Mouse (Mus musculus): Measurements from ENCODE around the gene Scgb1a1. TPM values are rescaled to one million over a fixed set of nuclear protein-coding genes. Genes with fewer than 3 reads are reported as not detected.

Scgb1a1 gene
- polyA plus RNA-seq, 1 experiment from 2014 or later = 12.6 TPM

DNA sequence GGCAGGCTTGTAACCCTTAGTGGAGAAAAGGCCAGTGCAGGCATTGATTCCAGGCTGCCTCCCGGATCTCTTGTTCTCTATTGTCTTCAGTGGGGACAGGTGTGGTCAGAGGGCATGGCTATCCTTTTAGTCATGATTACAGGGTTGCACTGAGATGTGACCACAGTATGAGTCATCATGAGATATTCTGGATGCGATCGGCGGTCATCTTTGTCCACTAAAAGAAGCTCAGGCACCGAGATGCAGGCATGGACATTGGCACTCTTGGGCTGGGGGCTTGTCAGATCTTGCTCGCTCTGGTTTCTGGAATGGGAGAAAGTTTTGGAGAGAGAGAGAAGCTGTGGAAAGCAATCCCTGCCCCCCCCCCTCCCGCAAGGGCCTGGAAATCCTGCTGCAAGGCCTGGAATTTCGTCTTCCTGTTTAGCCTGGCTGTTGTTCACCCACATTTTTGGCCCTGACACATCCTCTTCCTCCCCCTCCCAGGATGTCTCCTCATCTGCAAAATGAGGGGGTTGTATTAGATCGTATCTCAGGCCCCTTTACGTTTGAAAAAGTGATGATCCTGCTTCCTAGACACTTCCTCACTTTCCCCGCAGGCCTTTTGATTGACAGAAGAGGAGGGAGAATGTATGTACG lies 13.9 kb downstream of the Scgb1a1 start:
- 46% methylated on average over 12 of the region's 12 CpGs for WGBS
- H3K27ac ChIP-seq (replicated peaks) = peak overlapping the region; percentile 70
- H3K36me3 ChIP-seq (ENCODE audit: control insufficient read depth, insufficient read depth, low read length) = no peaks in the 10 kb centered on the region
- H3K4me2 ChIP-seq (replicated peaks; ENCODE audit: low read depth) = no peak overlapping the region
- H3K27me3 ChIP-seq (ENCODE audit: control insufficient read depth, insufficient read depth, low read length) = no peaks in the 10 kb centered on the region
- TF ChIP-seq EP300 (optimal IDR thresholded peaks at IDR 0.05) (no peak), CTCF (IDR thresholded peaks at IDR 0.05; ENCODE audit: low read depth) (no peak)
- no peaks in the 10 kb centered on the region for H3K9me3 ChIP-seq (ENCODE audit: control insufficient read depth, low read length)
- peaks cover 24% of the 10 kb centered on the region for H3K4me1 ChIP-seq (replicated peaks; ENCODE audit: control insufficient read depth, insufficient read depth)
- H3K9ac ChIP-seq (ENCODE audit: low read length) = no peak overlapping the region; the same call in 1 of the 2 replicates
- ATAC-seq (ENCODE audit: low FRiP score, low TSS enrichment) (peak; percentile 40; the same call in 1 of the 2 replicates), DNase-seq (ENCODE audit: low spot score) (no peak)
- no peak overlapping the region for H3K4me3 ChIP-seq (ENCODE audit: low read depth, low read length)

DNA sequence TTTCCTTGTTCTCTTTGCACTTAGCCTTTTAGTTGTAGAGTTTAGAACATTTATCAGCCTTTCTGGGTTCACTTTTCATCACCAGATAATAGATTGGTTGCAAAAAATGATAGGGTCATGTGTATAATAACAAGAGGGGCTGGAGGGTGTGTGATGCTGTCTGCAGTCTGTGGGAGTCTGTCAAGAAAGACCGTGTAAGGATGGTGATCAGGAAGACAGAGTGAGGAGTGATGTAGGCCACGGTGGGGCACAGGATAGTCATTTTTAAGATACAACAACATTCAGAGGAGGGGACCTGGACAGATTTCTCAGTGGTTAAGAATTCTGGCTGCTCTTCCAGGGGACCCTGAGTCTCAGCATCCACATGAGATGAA lies 15.6 kb downstream of the Scgb1a1 start:
- WGBS = 54% methylated on average over 2 of the region's 2 CpGs
- DNase-seq (ENCODE audit: low spot score) (no peak), ATAC-seq (ENCODE audit: low FRiP score, low TSS enrichment) (no peak)
- Histone ChIP-seq H3K9me3 (ENCODE audit: control insufficient read depth, low read length) (no peaks in the 10 kb centered on the region), H3K4me3 (ENCODE audit: low read depth, low read length) (no peak overlapping the region), H3K4me1 (replicated peaks; ENCODE audit: control insufficient read depth, insufficient read depth) (peaks cover 24% of the 10 kb centered on the region), H3K36me3 (ENCODE audit: control insufficient read depth, insufficient read depth, low read length) (no peaks in the 10 kb centered on the region), H3K4me2 (replicated peaks; ENCODE audit: low read depth) (no peak overlapping the region), H3K27ac (replicated peaks) (peak overlapping the region; percentile 86), H3K9ac (ENCODE audit: low read length) (no peak overlapping the region), H3K27me3 (ENCODE audit: control insufficient read depth, insufficient read depth, low read length) (no peaks in the 10 kb centered on the region)
- TF ChIP-seq CTCF (IDR thresholded peaks at IDR 0.05; ENCODE audit: low read depth) = no peak

DNA sequence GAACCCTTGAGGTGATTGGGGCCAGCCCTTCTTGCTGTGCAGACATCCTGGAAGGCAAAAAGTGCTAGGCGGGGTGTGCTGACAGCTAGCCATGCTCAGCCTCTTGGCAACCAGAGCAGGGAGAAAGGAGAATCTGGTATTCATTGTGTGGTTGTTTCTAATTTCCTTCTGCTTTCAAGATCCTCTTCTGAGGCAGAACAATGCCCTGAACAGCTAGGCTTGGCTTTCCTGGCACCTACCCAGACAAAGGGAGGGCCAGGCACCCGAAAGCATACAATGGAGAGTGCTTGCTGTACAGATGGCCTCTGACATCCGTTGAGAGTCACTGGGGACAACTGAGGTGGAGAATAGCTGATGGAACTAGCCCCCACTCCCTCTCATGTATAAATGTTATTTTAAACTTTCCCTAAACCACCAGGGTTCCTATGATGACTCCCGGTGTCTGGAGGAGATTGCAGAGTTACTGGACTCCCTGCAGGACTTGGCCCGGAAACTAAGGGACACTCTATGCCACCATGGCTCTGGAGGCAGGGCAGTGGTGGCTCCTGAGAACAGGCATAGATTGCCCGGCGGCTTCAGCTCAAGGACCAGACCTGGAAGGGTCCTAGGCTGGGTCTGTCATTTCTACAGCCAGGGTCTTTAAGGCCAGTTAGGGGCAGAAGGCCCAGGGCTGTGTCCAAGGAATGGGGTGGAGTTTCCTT lies 16.2 kb downstream of the Scgb1a1 start:
- Histone ChIP-seq H3K27ac (replicated peaks) (peak overlapping the region; percentile 86), H3K4me2 (replicated peaks; ENCODE audit: low read depth) (no peak overlapping the region; the same call in 1 of the 2 replicates), H3K27me3 (ENCODE audit: control insufficient read depth, insufficient read depth, low read length) (no peaks in the 10 kb centered on the region), H3K9ac (ENCODE audit: low read length) (0 out of 2 replicates have a peak overlapping the region, but pooled peaks have one; percentile 18), H3K36me3 (ENCODE audit: control insufficient read depth, insufficient read depth, low read length) (no peaks in the 10 kb centered on the region), H3K4me3 (ENCODE audit: low read depth, low read length) (no peak overlapping the region), H3K4me1 (replicated peaks; ENCODE audit: control insufficient read depth, insufficient read depth) (peaks cover 24% of the 10 kb centered on the region), H3K9me3 (ENCODE audit: control insufficient read depth, low read length) (no peaks in the 10 kb centered on the region)
- DNase-seq (ENCODE audit: low spot score) (peak; percentile 63), ATAC-seq (ENCODE audit: low FRiP score, low TSS enrichment) (peak; percentile 53; the same call in 1 of the 2 replicates)
- TF ChIP-seq CTCF (IDR thresholded peaks at IDR 0.05; ENCODE audit: low read depth) (no peak), EP300 (optimal IDR thresholded peaks at IDR 0.05) (no peak)
- 44% methylated on average over 7 of the region's 7 CpGs for WGBS

DNA sequence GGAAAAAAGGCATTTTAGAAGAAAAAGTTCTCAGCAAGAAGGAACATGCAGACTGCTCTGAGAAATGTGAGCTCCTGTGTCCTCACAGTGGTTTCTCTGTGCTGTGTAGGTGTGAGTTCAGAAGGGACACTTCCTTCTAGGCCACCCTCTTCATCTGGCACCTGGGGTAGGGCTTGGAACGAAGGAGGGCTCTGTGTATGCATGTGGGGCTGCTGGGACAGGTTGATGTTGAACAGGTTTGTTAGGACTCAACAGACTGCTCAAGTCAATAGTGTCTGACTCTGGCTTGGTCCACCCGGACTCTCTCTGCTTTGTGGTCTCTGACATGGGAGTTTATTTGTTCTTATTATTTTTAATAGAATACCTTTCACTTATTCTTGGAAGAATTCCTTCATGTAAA lies 17.4 kb downstream of the Scgb1a1 start:
- 31% methylated on average over 2 of the region's 2 CpGs for WGBS
- no peak overlapping the region for H3K4me2 ChIP-seq (replicated peaks; ENCODE audit: low read depth)

DNA sequence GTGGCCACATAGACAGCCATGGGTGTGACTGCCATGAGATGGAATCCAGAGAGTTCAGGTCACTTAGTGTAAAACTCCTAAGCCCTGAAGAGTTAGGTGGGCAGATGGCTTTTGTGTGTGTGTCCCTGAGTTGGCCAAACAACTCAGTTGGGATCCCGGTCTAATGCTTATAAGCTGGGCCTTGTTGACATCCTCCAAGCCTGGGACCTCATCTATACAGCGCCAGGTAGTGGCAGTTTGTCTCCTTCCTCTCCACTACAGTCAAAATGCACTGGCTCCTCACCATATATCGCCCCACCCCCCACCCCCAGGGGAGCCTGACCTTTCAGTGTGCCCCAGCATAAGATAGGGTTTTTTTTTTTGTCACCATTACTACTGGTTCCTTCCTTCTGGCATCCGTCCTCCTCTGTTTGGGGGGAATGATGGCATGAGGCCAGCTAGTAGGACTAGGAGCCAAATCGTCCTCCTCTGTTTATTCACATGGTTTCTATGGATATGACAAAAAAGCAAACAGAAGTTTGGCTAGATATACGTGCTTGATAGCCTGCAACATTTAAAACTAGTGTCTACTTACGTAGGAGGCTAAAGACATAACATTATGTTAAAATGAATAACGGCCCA lies 18.0 kb downstream of the Scgb1a1 start:
- no peaks in the 10 kb centered on the region for H3K36me3 ChIP-seq (ENCODE audit: control insufficient read depth, insufficient read depth, low read length)
- peak overlapping the region; percentile 86 for H3K27ac ChIP-seq (replicated peaks)
- H3K4me2 ChIP-seq (replicated peaks; ENCODE audit: low read depth) = no peak overlapping the region
- H3K4me1 ChIP-seq (replicated peaks; ENCODE audit: control insufficient read depth, insufficient read depth) = peaks cover 24% of the 10 kb centered on the region
- H3K4me3 ChIP-seq (ENCODE audit: low read depth, low read length) = no peak overlapping the region
- ATAC-seq (ENCODE audit: low FRiP score, low TSS enrichment) (no peak), DNase-seq (ENCODE audit: low spot score) (peak; percentile 30)
- TF ChIP-seq CTCF (IDR thresholded peaks at IDR 0.05; ENCODE audit: low read depth) (no peak), EP300 (optimal IDR thresholded peaks at IDR 0.05) (no peak)
- H3K9me3 ChIP-seq (ENCODE audit: control insufficient read depth, low read length) = no peaks in the 10 kb centered on the region
- H3K9ac ChIP-seq (ENCODE audit: low read length) = no peak overlapping the region
- 23% methylated on average over 8 of the region's 8 CpGs for WGBS
- no peaks in the 10 kb centered on the region for H3K27me3 ChIP-seq (ENCODE audit: control insufficient read depth, insufficient read depth, low read length)

More for the DNA sequence above, 17.4 kb downstream of the Scgb1a1 start:
- Histone ChIP-seq H3K27ac (replicated peaks) (peak overlapping the region; percentile 86), H3K9me3 (ENCODE audit: control insufficient read depth, low read length) (no peaks in the 10 kb centered on the region), H3K36me3 (ENCODE audit: control insufficient read depth, insufficient read depth, low read length) (no peaks in the 10 kb centered on the region), H3K4me1 (replicated peaks; ENCODE audit: control insufficient read depth, insufficient read depth) (peaks cover 24% of the 10 kb centered on the region), H3K4me3 (ENCODE audit: low read depth, low read length) (no peak overlapping the region), H3K27me3 (ENCODE audit: control insufficient read depth, insufficient read depth, low read length) (no peaks in the 10 kb centered on the region), H3K9ac (ENCODE audit: low read length) (no peak overlapping the region)
- peak; percentile 32; the same call in 1 of the 2 replicates for ATAC-seq (ENCODE audit: low FRiP score, low TSS enrichment)
- TF ChIP-seq CTCF (IDR thresholded peaks at IDR 0.05; ENCODE audit: low read depth) = no peak
- no peak for TF ChIP-seq EP300 (optimal IDR thresholded peaks at IDR 0.05)
- no peak for DNase-seq (ENCODE audit: low spot score)
